Mouse (Mus musculus) C2C12 (cell line): ENCODE measurements around the gene Sfxn4. TPM values are rescaled to one million over a fixed set of nuclear protein-coding genes. Genes with fewer than 3 reads are reported as not detected.

Source experiments
- H3K27me3 ChIP-seq: one replicate; pipeline ENCODE4 v1.6.1; 2011; ENCODE audit not compliant: control insufficient read depth, insufficient read depth, insufficient read length
- H3K36me3 ChIP-seq: one replicate; pipeline ENCODE4 v1.6.1; 2011; ENCODE audit not compliant: control insufficient read depth, insufficient read depth
- H3K4me3 ChIP-seq: one replicate; pipeline ENCODE4 v1.5.1; 2011; ENCODE audit warnings: mild to moderate bottlenecking, control low read depth; ENCODE audit not compliant: poor library complexity, insufficient read depth, severe bottlenecking
- H3K79me2 ChIP-seq: one replicate; pipeline ENCODE4 v1.6.1; 2011; ENCODE audit not compliant: control insufficient read depth, insufficient read depth
- H3K79me3 ChIP-seq: one replicate; pipeline ENCODE4 v1.6.1; 2011; ENCODE audit warnings: low read depth, control low read depth
- H3ac ChIP-seq: one replicate; pipeline ENCODE3; 2011; ENCODE audit warnings: low read depth; ENCODE audit not compliant: control insufficient read depth, insufficient read length
- CEBPB ChIP-seq: IDR thresholded peaks from one replicate; pipeline ENCODE4 v1.6.1; 2011; ENCODE audit warnings: low read depth, mild to moderate bottlenecking, control low read depth, moderate library complexity
- CTCF ChIP-seq: IDR thresholded peaks from one replicate; pipeline ENCODE4 v1.5.1; 2011; ENCODE audit not compliant: control insufficient read depth, insufficient read depth, insufficient read length
- FOSL1 ChIP-seq: IDR thresholded peaks from one replicate; pipeline ENCODE4 v1.8.0; 2011; ENCODE audit warnings: mild to moderate bottlenecking, low read length; ENCODE audit not compliant: poor library complexity, insufficient read depth, severe bottlenecking
- MAX ChIP-seq: IDR thresholded peaks from one replicate; pipeline ENCODE4 v1.6.1; 2011; ENCODE audit warnings: mild to moderate bottlenecking, control low read depth
- MYOD1 ChIP-seq: IDR thresholded peaks from one replicate; pipeline ENCODE4 v1.6.1; 2011; ENCODE audit warnings: low read depth; ENCODE audit not compliant: control insufficient read depth, insufficient read length
- MYOG ChIP-seq: IDR thresholded peaks from one replicate; pipeline ENCODE4 v1.6.1; 2011; ENCODE audit not compliant: control insufficient read depth, insufficient read length; ENCODE audit errors: extremely low read depth
- USF1 ChIP-seq: IDR thresholded peaks from one replicate; pipeline ENCODE4 v1.6.1; 2011; ENCODE audit warnings: low read depth, mild to moderate bottlenecking, control low read depth, moderate library complexity
- long read RNA-seq, 2 experiments: library from polyadenylated mRNA; unstranded; transcript quantifications; one replicate each; pipeline ENCODE4 v2.0.0; 2019 to 2020
- polyA plus RNA-seq: library from polyadenylated mRNA; unstranded; fragments of >200 nt; fragmentation: generic; extraction: Trizol; gene quantifications from one replicate; pipeline ENCODE4 v1.2.1, GENCODE M21; 2012; ENCODE audit warnings: missing spikeins

The Sfxn4 gene
- 1.8 TPM for polyA plus RNA-seq
- long read RNA-seq, experiment 1, partial matches to known transcripts: 1 of 4 reads
- long read RNA-seq, experiment 1, other reads (novel, unspliced or antisense): 1 of 4 reads
- long read RNA-seq, experiment 2, partial matches to known transcripts: 0 of 1 reads
- long read RNA-seq, experiment 2, other reads (novel, unspliced or antisense): 0 of 1 reads

DNA sequence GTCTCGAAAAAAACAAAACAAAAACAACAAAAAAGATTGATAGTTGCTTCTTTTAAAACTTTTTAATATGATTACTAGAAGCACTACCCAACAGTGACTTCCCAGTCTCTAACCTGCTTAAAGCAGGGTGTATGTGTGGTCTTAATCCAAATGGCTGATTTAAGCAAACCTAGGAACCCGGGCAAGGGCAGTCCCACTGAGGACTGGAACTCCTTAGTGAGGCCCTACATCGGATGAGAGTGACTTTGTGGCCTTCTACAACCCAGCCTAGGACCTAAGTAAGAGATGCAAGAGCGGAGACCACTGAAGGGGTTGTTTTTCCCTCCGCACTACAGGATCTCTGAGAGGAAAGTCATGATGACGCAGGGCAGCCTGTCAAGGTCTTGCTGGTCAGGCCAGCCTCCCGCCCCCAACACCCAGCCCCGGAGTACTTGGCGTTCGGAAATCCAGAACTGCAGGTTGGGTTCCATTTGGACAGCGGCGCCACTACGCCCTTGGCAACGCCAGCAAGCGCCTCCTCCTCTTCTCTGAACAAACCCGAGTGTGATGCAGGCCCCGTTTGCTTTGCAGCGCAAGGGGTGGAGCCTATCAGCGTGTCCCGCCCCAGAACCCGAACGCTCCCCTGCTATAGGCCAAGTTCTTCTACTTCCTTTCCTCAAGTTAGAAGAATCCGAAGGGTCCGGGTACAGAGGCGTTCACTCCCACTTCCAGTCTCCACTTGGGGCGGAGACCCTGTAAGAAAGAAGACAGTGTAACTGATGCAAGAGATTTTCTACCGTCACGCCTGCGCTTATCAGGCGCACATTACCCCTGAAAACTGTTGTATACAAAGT is at the start of gene Sfxn4:
Gene Sfxn4, minus strand, starts transcription at position 612 of the 833 bp plus-strand sequence.
- Histone ChIP-seq H3K36me3 (peaks cover 18% of the 10 kb centered on the region), H3K79me3 (peaks cover 1% of the 10 kb centered on the region), H3K79me2 (no peaks in the 10 kb centered on the region), H3ac (peak within 1 kb of the TSS; percentile 14), H3K27me3 (no peaks in the 10 kb centered on the region), H3K4me3 (peak within 1 kb of the TSS; percentile 18)
- peak; percentile 14 for TF ChIP-seq MAX
- TF ChIP-seq MYOG: no peak

DNA sequence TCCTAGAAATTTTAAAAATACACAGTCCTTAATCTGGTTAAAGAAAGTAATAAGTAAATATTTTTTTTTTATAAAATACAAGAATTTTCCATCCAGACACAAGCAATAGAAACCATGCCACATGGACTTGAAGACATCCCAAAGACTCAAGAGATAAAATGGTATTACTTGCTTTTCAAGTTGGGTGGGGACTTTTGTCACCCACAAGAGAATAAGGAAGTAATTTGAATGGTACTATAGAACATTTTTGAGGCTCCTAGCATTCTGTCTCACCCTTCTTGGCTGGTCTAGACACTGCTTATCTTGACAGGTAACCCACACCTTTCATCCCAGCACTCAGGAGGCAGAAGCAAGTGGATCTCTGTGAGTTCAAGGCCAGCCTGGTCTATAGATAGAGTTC is 49.0 kb upstream of the Sfxn4 start:
- Histone ChIP-seq H3K4me3 (no peak overlapping the region), H3K79me3 (no peaks in the 10 kb centered on the region), H3ac (no peak overlapping the region), H3K36me3 (no peaks in the 10 kb centered on the region), H3K79me2 (no peaks in the 10 kb centered on the region), H3K27me3 (no peaks in the 10 kb centered on the region)
- TF ChIP-seq FOSL1 (no peak), CTCF (no peak), CEBPB (no peak), USF1 (no peak), MYOD1 (no peak), MAX (no peak), MYOG (no peak)

DNA sequence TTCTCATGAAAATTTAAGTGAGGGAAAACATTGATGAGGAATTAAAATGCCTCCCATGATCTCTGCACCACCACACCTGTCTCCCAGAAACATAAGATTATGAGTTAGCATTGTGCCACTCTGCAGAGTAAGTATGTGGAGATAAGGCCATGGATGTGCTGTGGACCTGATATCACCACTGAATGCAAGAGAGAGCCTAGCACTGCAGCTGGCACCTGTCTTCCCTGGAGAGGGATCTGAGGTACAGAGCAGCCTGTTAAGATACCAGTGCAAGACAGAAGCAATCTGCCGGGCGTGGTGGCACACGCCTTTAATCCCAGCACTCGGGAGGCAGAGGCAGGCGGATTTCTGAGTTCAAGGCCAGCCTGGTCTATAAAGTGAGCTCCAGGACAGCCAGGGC is 44.2 kb upstream of the Sfxn4 start:
- Histone ChIP-seq H3K79me2 (no peaks in the 10 kb centered on the region), H3K79me3 (peaks cover 2% of the 10 kb centered on the region), H3K4me3 (no peak overlapping the region), H3K27me3 (no peaks in the 10 kb centered on the region), H3ac (no peak overlapping the region), H3K36me3 (no peaks in the 10 kb centered on the region)
- TF ChIP-seq MAX (no peak), CTCF (no peak), MYOD1 (no peak), CEBPB (no peak), USF1 (no peak), MYOG (no peak), FOSL1 (no peak)

- Histone ChIP-seq H3K79me2 (no peaks in the 10 kb centered on the region), H3K27me3 (no peaks in the 10 kb centered on the region), H3K4me3 (no peak overlapping the region), H3ac (no peak overlapping the region), H3K79me3 (peaks cover 2% of the 10 kb centered on the region), H3K36me3 (no peaks in the 10 kb centered on the region)
- no peak for TF ChIP-seq CEBPB
- TF ChIP-seq FOSL1: no peak
- TF ChIP-seq CTCF: no peak
- no peak for TF ChIP-seq MYOG
- TF ChIP-seq MAX: no peak
- no peak for TF ChIP-seq MYOD1
- no peak for TF ChIP-seq USF1
These were observed 42.7 kb upstream of the Sfxn4 start for GRCm38 (mm10) chr19:60903971-60904370.

GRCm38 (mm10) chr19:60903139-60903538 is 41.9 kb upstream of the Sfxn4 start:
- Histone ChIP-seq H3ac (no peak overlapping the region), H3K4me3 (no peak overlapping the region), H3K36me3 (no peaks in the 10 kb centered on the region), H3K79me2 (no peaks in the 10 kb centered on the region), H3K79me3 (peaks cover 2% of the 10 kb centered on the region), H3K27me3 (no peaks in the 10 kb centered on the region)
- TF ChIP-seq MYOD1 (no peak), FOSL1 (no peak), CTCF (no peak), CEBPB (no peak), MYOG (no peak), USF1 (no peak), MAX (no peak)

DNA sequence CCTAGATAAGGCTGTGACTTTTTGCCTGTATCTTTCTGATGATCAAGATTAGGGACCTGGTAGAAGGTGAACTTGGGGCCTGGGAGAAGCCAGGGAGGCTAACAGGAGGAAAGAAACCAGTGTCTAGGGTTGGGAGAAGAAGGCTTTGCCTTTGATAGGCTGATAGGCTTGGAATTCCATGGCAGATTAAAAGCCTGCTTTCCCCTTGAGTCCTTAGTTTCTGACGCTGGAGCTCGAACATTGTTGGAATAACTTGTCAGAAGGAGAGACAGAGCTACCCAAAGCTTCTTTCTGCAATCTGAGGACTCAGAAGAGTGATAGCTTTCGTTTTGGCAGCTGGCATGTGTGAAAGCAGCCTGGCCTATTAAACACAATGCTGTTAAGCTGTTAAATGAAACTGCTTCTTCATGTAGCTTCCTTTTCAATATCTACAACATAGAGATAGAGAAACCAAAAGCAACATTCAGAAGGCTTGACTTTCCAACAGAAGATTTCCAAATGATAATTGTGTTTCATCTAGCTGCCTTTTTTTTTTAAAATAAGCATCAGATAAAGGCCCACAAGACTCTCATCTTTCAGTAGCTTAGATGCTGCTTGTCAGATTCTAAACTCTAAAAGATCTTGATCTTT is 34.1 kb upstream of the Sfxn4 start:
- Histone ChIP-seq H3K79me2 (no peaks in the 10 kb centered on the region), H3K27me3 (no peaks in the 10 kb centered on the region)
- no peak for TF ChIP-seq MAX
- no peak for TF ChIP-seq MYOG
- TF ChIP-seq CEBPB: no peak
- TF ChIP-seq FOSL1: no peak
- TF ChIP-seq USF1: no peak
- no peak for TF ChIP-seq CTCF
- TF ChIP-seq MYOD1: no peak

More for the DNA sequence above, 34.1 kb upstream of the Sfxn4 start:
- Histone ChIP-seq H3K4me3 (no peak overlapping the region), H3K79me3 (no peaks in the 10 kb centered on the region), H3K36me3 (no peaks in the 10 kb centered on the region), H3ac (no peak overlapping the region)
